Mouse (Mus musculus) hindbrain, embryonic 13.5 days (tissue): Measurements from ENCODE around the gene Mamdc4. TPM values are rescaled to one million over a fixed set of nuclear protein-coding genes. Genes with fewer than 3 reads are reported as not detected.

Source experiments
- ATAC-seq: fragments of 200-750 bp; cut with Nextera tagmentation; 2 replicates; pipeline ENCODE4 v1.8.0; 2017; ENCODE audit warnings: moderate TSS enrichment; ENCODE audit not compliant: low FRiP score
- H3K27ac ChIP-seq: fragments of 300-500 bp; sonication (generic); 2 replicates; pipeline ENCODE4 v1.5.1; 2015; ENCODE audit warnings: inconsistent platforms, mild to moderate bottlenecking, moderate library complexity
- H3K27me3 ChIP-seq: fragments of 300-500 bp; sonication (generic); 2 replicates; pipeline ENCODE4 v1.6.1; 2015; ENCODE audit warnings: mild to moderate bottlenecking, inconsistent platforms
- H3K36me3 ChIP-seq: fragments of 300-500 bp; sonication (generic); 2 replicates; pipeline ENCODE4 v1.6.1; 2015; ENCODE audit warnings: mild to moderate bottlenecking, inconsistent platforms
- H3K4me1 ChIP-seq: fragments of 300-500 bp; sonication (generic); replicated peaks from 2 replicates; pipeline ENCODE4 v1.6.1; 2015; ENCODE audit warnings: inconsistent platforms
- H3K4me2 ChIP-seq: fragments of 300-500 bp; sonication (generic); 2 replicates; pipeline ENCODE4 v1.6.1; 2015; ENCODE audit warnings: inconsistent platforms, mild to moderate bottlenecking, moderate library complexity
- H3K4me3 ChIP-seq: fragments of 300-500 bp; sonication (generic); 2 replicates; pipeline ENCODE4 v1.5.1; 2015; ENCODE audit warnings: mild to moderate bottlenecking, inconsistent platforms
- H3K9ac ChIP-seq: fragments of 300-500 bp; sonication (generic); 2 replicates; pipeline ENCODE4 v1.6.1; 2015; ENCODE audit warnings: mild to moderate bottlenecking, inconsistent platforms
- H3K9me3 ChIP-seq: fragments of 300-500 bp; sonication (generic); 2 replicates; pipeline ENCODE4 v1.6.1; 2016; ENCODE audit warnings: inconsistent platforms
- WGBS: fragments of 180-500 bp; shearing (Covaris S2); methylation state at CpG from one replicate; pipeline ENCODE4 v1.1.7; 2015; 5-methylcytosine and 5-hydroxymethylcytosine counted together
- polyA plus RNA-seq: library from polyadenylated mRNA; unstranded; fragments of >200 nt; fragmentation: Nextera tagmentation; extraction: Ambion mirVana; gene quantifications from 2 replicates; pipeline ENCODE4 v1.2.1, GENCODE M21; 2015

Gene Mamdc4
- polyA plus RNA-seq, 1 experiment from 2014 or later, result 2.3 TPM

GRCm38 (mm10) chr2:25551186-25551585, 23.5 kb downstream of the Mamdc4 start:
- H3K9me3 ChIP-seq, result no peaks in the 10 kb centered on the region
- ATAC-seq, result no peak

GRCm38 (mm10) chr2:25549021-25549991, 25.3 kb downstream of the Mamdc4 start:
- ATAC-seq, result no peak
- 76% methylated on average over 9 of the region's 9 CpGs for WGBS
- H3K9ac ChIP-seq, result no peak overlapping the region

More at GRCm38 (mm10) chr2:25551186-25551585, 23.5 kb downstream of the Mamdc4 start:
- H3K36me3 ChIP-seq, result no peaks in the 10 kb centered on the region
- WGBS, result 42% methylated on average over 5 of the region's 5 CpGs
- H3K27ac ChIP-seq, result no peak overlapping the region
- peaks cover 5% of the 10 kb centered on the region for H3K4me1 ChIP-seq
- H3K4me2 ChIP-seq, result no peak overlapping the region
- H3K4me3 ChIP-seq, result no peak overlapping the region
- H3K27me3 ChIP-seq, result no peaks in the 10 kb centered on the region
- H3K9ac ChIP-seq, result no peak overlapping the region

GRCm38 (mm10) chr2:25546811-25547491, 27.7 kb downstream of the Mamdc4 start, which contains the start of gene Traf2:
Gene Traf2 (minus strand): TSS chr2:25546940.
- ATAC-seq, result peak; percentile 99
- peak within 1 kb of the TSS; percentile 52; the same call in 1 of the 2 replicates for H3K27ac ChIP-seq
- H3K4me1 ChIP-seq, result peaks cover 23% of the 10 kb centered on the region
- peak within 1 kb of the TSS; percentile 80 for H3K9ac ChIP-seq
- H3K9me3 ChIP-seq, result no peaks in the 10 kb centered on the region
- no peaks in the 10 kb centered on the region for H3K36me3 ChIP-seq
- 3% methylated on average over 48 of the region's 48 CpGs for WGBS
- peak within 1 kb of the TSS; percentile 63 for H3K4me3 ChIP-seq
- H3K4me2 ChIP-seq, result peak within 1 kb of the TSS; percentile 80
- no peaks in the 10 kb centered on the region for H3K27me3 ChIP-seq

More at GRCm38 (mm10) chr2:25549021-25549991, 25.3 kb downstream of the Mamdc4 start:
- H3K36me3 ChIP-seq, result no peaks in the 10 kb centered on the region
- no peak overlapping the region for H3K4me2 ChIP-seq
- H3K27me3 ChIP-seq, result no peaks in the 10 kb centered on the region
- no peak overlapping the region for H3K4me3 ChIP-seq
- peaks cover 21% of the 10 kb centered on the region for H3K4me1 ChIP-seq
- no peak overlapping the region for H3K27ac ChIP-seq
- no peaks in the 10 kb centered on the region for H3K9me3 ChIP-seq

- Histone ChIP-seq H3K9ac (peak overlapping the region; percentile 80), H3K27me3 (no peaks in the 10 kb centered on the region), H3K9me3 (no peaks in the 10 kb centered on the region), H3K4me2 (peak overlapping the region; percentile 80), H3K4me3 (peak overlapping the region; percentile 63), H3K4me1 (peaks cover 27% of the 10 kb centered on the region), H3K36me3 (no peaks in the 10 kb centered on the region), H3K27ac (peak overlapping the region; percentile 52; the same call in 1 of the 2 replicates)
- peak; percentile 57 for ATAC-seq
- 9% methylated on average over 42 of the region's 43 CpGs for WGBS
These were observed 28.4 kb downstream of the Mamdc4 start for GRCm38 (mm10) chr2:25545996-25546810.

- 86% methylated on average over 10 of the region's 10 CpGs for WGBS
- Histone ChIP-seq H3K9ac (0 out of 2 replicates have a peak overlapping the region, but pooled peaks have one; percentile 9), H3K27ac (no peak overlapping the region), H3K4me1 (peaks cover 24% of the 10 kb centered on the region), H3K27me3 (no peaks in the 10 kb centered on the region), H3K4me2 (no peak overlapping the region), H3K4me3 (no peak overlapping the region), H3K36me3 (peaks cover 12% of the 10 kb centered on the region), H3K9me3 (no peaks in the 10 kb centered on the region)
- no peak for ATAC-seq
These were observed 32.8 kb downstream of the Mamdc4 start for GRCm38 (mm10) chr2:25541644-25542367.

GRCm38 (mm10) chr2:25540541-25540948, 34.1 kb downstream of the Mamdc4 start:
- Histone ChIP-seq H3K27me3 (no peaks in the 10 kb centered on the region), H3K4me2 (no peak overlapping the region), H3K36me3 (peaks cover 24% of the 10 kb centered on the region), H3K4me1 (peaks cover 17% of the 10 kb centered on the region), H3K27ac (no peak overlapping the region), H3K4me3 (no peak overlapping the region), H3K9me3 (no peaks in the 10 kb centered on the region), H3K9ac (no peak overlapping the region)
- WGBS, result 94% methylated on average over 4 of the region's 4 CpGs
- ATAC-seq, result no peak

GRCm38 (mm10) chr2:25536531-25536930, 38.1 kb downstream of the Mamdc4 start:
- Histone ChIP-seq H3K27me3 (no peaks in the 10 kb centered on the region), H3K36me3 (peaks cover 37% of the 10 kb centered on the region), H3K27ac (no peak overlapping the region), H3K4me2 (no peak overlapping the region), H3K9me3 (no peaks in the 10 kb centered on the region), H3K9ac (no peak overlapping the region), H3K4me3 (no peak overlapping the region), H3K4me1 (no peaks in the 10 kb centered on the region)
- no peak for ATAC-seq
- WGBS, result 92% methylated on average over 8 of the region's 8 CpGs

- Histone ChIP-seq H3K36me3 (peaks cover 46% of the 10 kb centered on the region), H3K27me3 (no peaks in the 10 kb centered on the region), H3K27ac (no peak overlapping the region), H3K9ac (no peak overlapping the region), H3K9me3 (no peaks in the 10 kb centered on the region), H3K4me1 (no peaks in the 10 kb centered on the region), H3K4me3 (no peak overlapping the region), H3K4me2 (no peak overlapping the region)
- ATAC-seq, result no peak
- 100% methylated on average over 2 of the region's 2 CpGs for WGBS
These were observed 39.8 kb downstream of the Mamdc4 start for GRCm38 (mm10) chr2:25534866-25535182.

- peaks cover 51% of the 10 kb centered on the region for H3K36me3 ChIP-seq
- no peak overlapping the region for H3K27ac ChIP-seq
- 89% methylated on average over 3 of the region's 3 CpGs for WGBS
- H3K4me3 ChIP-seq, result no peak overlapping the region
- 0 out of 2 replicates have a peak overlapping the region, but pooled peaks have one; percentile 8 for H3K9ac ChIP-seq
- no peaks in the 10 kb centered on the region for H3K9me3 ChIP-seq
- no peak for ATAC-seq
- no peaks in the 10 kb centered on the region for H3K4me1 ChIP-seq
- H3K27me3 ChIP-seq, result no peaks in the 10 kb centered on the region
- no peak overlapping the region for H3K4me2 ChIP-seq
These were observed 40.3 kb downstream of the Mamdc4 start for GRCm38 (mm10) chr2:25534178-25534865.

- Histone ChIP-seq H3K4me3 (no peak overlapping the region), H3K27ac (no peak overlapping the region), H3K4me2 (no peak overlapping the region), H3K9me3 (no peaks in the 10 kb centered on the region), H3K27me3 (no peaks in the 10 kb centered on the region), H3K4me1 (no peaks in the 10 kb centered on the region), H3K36me3 (peaks cover 57% of the 10 kb centered on the region), H3K9ac (no peak overlapping the region)
- ATAC-seq, result no peak
- 91% methylated on average over 2 of the region's 2 CpGs for WGBS
These were observed 40.9 kb downstream of the Mamdc4 start for GRCm38 (mm10) chr2:25533707-25534106.
